Mouse (Mus musculus) forebrain, embryonic 16.5 days (tissue): ENCODE data around the gene Myl12a. TPM values are rescaled to one million over a fixed set of nuclear protein-coding genes. Genes with fewer than 3 reads are reported as not detected.
"Not testable (repeated sequence)": the region's sequence is repeated elsewhere in the genome, so short reads cannot be mapped to it uniquely, and the experiment has no call there.

Experiments
- ATAC-seq: fragments of 200-750 bp; cut with Nextera tagmentation; 2 replicates; pipeline ENCODE4 v1.8.0; 2017; ENCODE audit warnings: mild to moderate bottlenecking, moderate library complexity
- H3K27ac ChIP-seq: fragments of 300-500 bp; sonication (generic); 2 replicates; pipeline ENCODE4 v1.5.1; 2014; ENCODE audit warnings: low read length, control low read depth
- H3K27me3 ChIP-seq: fragments of 300-500 bp; sonication (generic); replicated peaks from 2 replicates; pipeline ENCODE4 v1.6.1; 2014; ENCODE audit warnings: low read length; ENCODE audit not compliant: control insufficient read depth, insufficient read depth
- H3K36me3 ChIP-seq: fragments of 300-500 bp; sonication (generic); 2 replicates; pipeline ENCODE4 v1.6.1; 2014; ENCODE audit not compliant: control insufficient read depth, insufficient read depth
- H3K4me1 ChIP-seq: fragments of 300-500 bp; sonication (generic); replicated peaks from 2 replicates; pipeline ENCODE4 v1.6.1; 2014; ENCODE audit warnings: low read length; ENCODE audit not compliant: control insufficient read depth, insufficient read depth
- H3K4me2 ChIP-seq: fragments of 300-500 bp; sonication (generic); 2 replicates; pipeline ENCODE4 v1.6.1; 2014; ENCODE audit warnings: mild to moderate bottlenecking, low read length, control low read depth
- H3K4me3 ChIP-seq: fragments of 300-500 bp; sonication (generic); replicated peaks from 2 replicates; pipeline ENCODE4 v1.5.1; 2014; ENCODE audit warnings: mild to moderate bottlenecking, low read length, control low read depth
- H3K9ac ChIP-seq: fragments of 300-500 bp; sonication (generic); replicated peaks from 2 replicates; pipeline ENCODE4 v1.6.1; 2014; ENCODE audit warnings: low read depth, low read length, control low read depth
- H3K9me3 ChIP-seq: fragments of 300-500 bp; sonication (generic); 2 replicates; pipeline ENCODE4 v1.6.1; 2016; ENCODE audit warnings: low read length; ENCODE audit not compliant: control insufficient read depth
- WGBS: fragments of 180-500 bp; shearing (Covaris S2); extraction: QIAGEN DNeasy Blood & Tissue Kit; methylation state at CpG from one replicate; pipeline ENCODE4 v1.1.7; 2014; 5-methylcytosine and 5-hydroxymethylcytosine counted together
- polyA plus RNA-seq: library from polyadenylated mRNA; unstranded; fragments of >200 nt; fragmentation: Nextera tagmentation; extraction: Ambion mirVana; gene quantifications from 2 replicates; pipeline ENCODE4 v1.2.1, GENCODE M21; 2015

Myl12a gene
- polyA plus RNA-seq, 1 experiment from 2014 or later = 110 TPM

GRCm38 (mm10) chr17:70968606-70969191 lies 34.0 kb downstream of the Myl12a start:
- H3K27me3 ChIP-seq = no peaks in the 10 kb centered on the region
- WGBS = 22% methylated on average over 8 of the region's 8 CpGs
- peaks cover 4% of the 10 kb centered on the region; the same call in 1 of the 2 replicates for H3K36me3 ChIP-seq
- H3K4me2 ChIP-seq = no peak overlapping the region
- no peak overlapping the region for H3K4me3 ChIP-seq
- H3K9ac ChIP-seq = no peak overlapping the region
- no peaks in the 10 kb centered on the region for H3K4me1 ChIP-seq
- no peaks in the 10 kb centered on the region for H3K9me3 ChIP-seq
- ATAC-seq = peak; percentile 71
- no peak overlapping the region for H3K27ac ChIP-seq

GRCm38 (mm10) chr17:70967646-70968045 lies 35.0 kb downstream of the Myl12a start:
- Histone ChIP-seq H3K9ac (no peak overlapping the region), H3K4me1 (no peaks in the 10 kb centered on the region), H3K4me3 (no peak overlapping the region), H3K36me3 (no peaks in the 10 kb centered on the region), H3K27me3 (no peaks in the 10 kb centered on the region), H3K4me2 (no peak overlapping the region), H3K9me3 (no peaks in the 10 kb centered on the region), H3K27ac (no peak overlapping the region)
- 66% methylated on average over 12 of the region's 12 CpGs for WGBS
- no peak for ATAC-seq

- Histone ChIP-seq H3K9me3 (no peaks in the 10 kb centered on the region), H3K27me3 (no peaks in the 10 kb centered on the region), H3K4me1 (no peaks in the 10 kb centered on the region), H3K4me3 (no peak overlapping the region), H3K27ac (no peak overlapping the region), H3K36me3 (no peaks in the 10 kb centered on the region), H3K9ac (no peak overlapping the region), H3K4me2 (no peak overlapping the region)
- no peak for ATAC-seq
- WGBS = 16% methylated on average over 9 of the region's 9 CpGs
Measured at GRCm38 (mm10) chr17:70967191-70967590, 35.5 kb downstream of the Myl12a start.

GRCm38 (mm10) chr17:70966126-70966525 lies 36.6 kb downstream of the Myl12a start:
- no peak for ATAC-seq

GRCm38 (mm10) chr17:70965281-70965680 lies 37.4 kb downstream of the Myl12a start:
- H3K27me3 ChIP-seq = no peaks in the 10 kb centered on the region
- no peaks in the 10 kb centered on the region for H3K9me3 ChIP-seq
- WGBS = 89% methylated on average over 2 of the region's 2 CpGs
- no peaks in the 10 kb centered on the region for H3K36me3 ChIP-seq
- no peak overlapping the region for H3K9ac ChIP-seq
- no peak for ATAC-seq
- no peak overlapping the region for H3K4me2 ChIP-seq
- H3K27ac ChIP-seq = no peak overlapping the region
- no peak overlapping the region for H3K4me3 ChIP-seq
- no peaks in the 10 kb centered on the region for H3K4me1 ChIP-seq

More at GRCm38 (mm10) chr17:70966126-70966525, 36.6 kb downstream of the Myl12a start:
- no peak overlapping the region for H3K27ac ChIP-seq
- H3K4me3 ChIP-seq = no peak overlapping the region
- no peaks in the 10 kb centered on the region for H3K4me1 ChIP-seq
- H3K9me3 ChIP-seq = no peaks in the 10 kb centered on the region
- H3K27me3 ChIP-seq = no peaks in the 10 kb centered on the region
- H3K36me3 ChIP-seq = no peaks in the 10 kb centered on the region
- no peak overlapping the region for H3K4me2 ChIP-seq
- no peak overlapping the region for H3K9ac ChIP-seq
- 92% methylated on average over 7 of the region's 7 CpGs for WGBS

DNA sequence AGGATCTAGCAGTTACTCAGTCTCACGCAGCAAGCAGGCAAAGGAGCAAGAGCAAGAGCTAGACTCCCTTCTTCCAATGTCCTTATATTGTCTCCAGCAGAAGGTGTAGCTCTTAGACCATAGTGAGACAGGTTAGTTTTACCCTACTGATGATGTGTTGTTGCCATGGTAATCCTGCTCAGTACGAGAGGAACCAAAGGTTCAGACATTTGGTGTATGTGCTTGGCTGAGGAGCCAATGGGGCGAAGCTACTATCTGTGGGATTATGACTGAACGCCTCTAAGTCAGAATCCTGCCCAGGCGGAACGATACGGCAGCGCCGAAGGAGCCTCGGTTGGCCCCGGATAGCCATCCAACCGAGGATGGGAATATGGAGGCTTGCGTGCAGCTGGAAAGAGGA lies 39.1 kb downstream of the Myl12a start:
- ATAC-seq = peak; percentile 100
- H3K27ac ChIP-seq, H3K27me3 ChIP-seq, H3K4me3 ChIP-seq, H3K4me1 ChIP-seq, H3K9ac ChIP-seq, H3K4me2 ChIP-seq, H3K36me3 ChIP-seq, H3K9me3 ChIP-seq: not testable (repeated sequence)
- WGBS = 87% methylated on average over 13 of the region's 13 CpGs

GRCm38 (mm10) chr17:70951266-70951665 lies 51.4 kb downstream of the Myl12a start:
- WGBS = 66% methylated on average over 10 of the region's 10 CpGs
- no peak for ATAC-seq
- no peak overlapping the region for H3K9ac ChIP-seq

GRCm38 (mm10) chr17:70949171-70949570 lies 53.5 kb downstream of the Myl12a start:
- no peak for ATAC-seq
- no peaks in the 10 kb centered on the region for H3K9me3 ChIP-seq
- no peak overlapping the region for H3K4me2 ChIP-seq
- WGBS = 87% methylated on average over 7 of the region's 7 CpGs
- H3K4me1 ChIP-seq = no peaks in the 10 kb centered on the region
- no peak overlapping the region for H3K27ac ChIP-seq
- H3K9ac ChIP-seq = no peak overlapping the region
- no peak overlapping the region for H3K4me3 ChIP-seq
- H3K27me3 ChIP-seq = no peaks in the 10 kb centered on the region
- no peaks in the 10 kb centered on the region for H3K36me3 ChIP-seq

More at GRCm38 (mm10) chr17:70951266-70951665, 51.4 kb downstream of the Myl12a start:
- no peaks in the 10 kb centered on the region for H3K4me1 ChIP-seq
- no peaks in the 10 kb centered on the region for H3K9me3 ChIP-seq
- H3K36me3 ChIP-seq = no peaks in the 10 kb centered on the region
- H3K4me3 ChIP-seq = no peak overlapping the region
- no peaks in the 10 kb centered on the region for H3K27me3 ChIP-seq
- H3K4me2 ChIP-seq = no peak overlapping the region
- H3K27ac ChIP-seq = no peak overlapping the region

DNA sequence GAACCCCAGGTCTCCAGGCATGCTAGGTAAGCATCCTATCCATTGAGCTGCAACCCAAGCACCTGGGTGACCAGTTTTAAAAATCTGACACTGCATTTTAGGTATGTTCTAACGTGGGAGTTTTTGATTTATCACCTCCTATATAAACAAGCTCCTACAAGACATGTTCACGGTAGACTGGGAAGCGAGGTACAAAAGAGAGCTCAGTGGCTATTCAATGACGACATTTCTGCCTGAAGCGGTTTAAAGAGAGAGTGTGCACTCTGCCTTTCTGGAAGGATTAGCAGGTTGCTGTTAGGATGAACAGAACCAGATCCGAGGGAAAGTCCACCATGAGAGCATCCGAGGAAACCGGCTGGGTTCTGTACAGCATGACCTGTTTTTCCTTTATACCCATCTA lies 54.0 kb downstream of the Myl12a start:
- no peak overlapping the region for H3K4me2 ChIP-seq
- ATAC-seq = no peak

DNA sequence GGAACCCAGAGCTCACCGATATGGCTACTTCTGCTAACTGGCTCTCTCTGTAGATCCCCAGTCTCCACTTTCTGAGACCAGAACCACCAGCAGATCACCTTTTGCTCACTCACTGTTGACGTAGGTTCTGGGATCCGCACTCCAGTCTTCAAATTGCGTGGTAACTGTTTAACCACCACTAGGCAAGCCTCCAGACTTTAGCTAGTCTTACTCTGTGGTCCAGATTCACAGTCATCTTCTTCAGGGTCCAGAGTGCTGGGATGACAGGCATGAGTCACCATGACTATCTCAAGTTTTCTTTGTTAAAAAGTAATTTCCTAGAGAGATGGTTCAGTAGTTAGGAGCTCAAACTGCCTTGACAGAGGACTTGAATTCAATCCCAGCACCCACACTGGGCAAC lies 58.9 kb downstream of the Myl12a start:
- H3K9me3 ChIP-seq = no peaks in the 10 kb centered on the region
- no peak for ATAC-seq
- WGBS = 93% methylated on average over 4 of the region's 4 CpGs
- no peak overlapping the region for H3K27ac ChIP-seq
- no peaks in the 10 kb centered on the region for H3K27me3 ChIP-seq
- no peak overlapping the region for H3K9ac ChIP-seq
- no peak overlapping the region for H3K4me2 ChIP-seq
- H3K36me3 ChIP-seq = no peaks in the 10 kb centered on the region
- H3K4me3 ChIP-seq = no peak overlapping the region
- H3K4me1 ChIP-seq = no peaks in the 10 kb centered on the region

More for the DNA sequence above, 54.0 kb downstream of the Myl12a start:
- 27% methylated on average over 8 of the region's 8 CpGs for WGBS
- Histone ChIP-seq H3K4me1 (no peaks in the 10 kb centered on the region), H3K36me3 (no peaks in the 10 kb centered on the region), H3K4me3 (no peak overlapping the region), H3K27ac (no peak overlapping the region), H3K9ac (no peak overlapping the region), H3K27me3 (no peaks in the 10 kb centered on the region), H3K9me3 (no peaks in the 10 kb centered on the region)
